Mouse (Mus musculus) brain, embryonic 14.5 days (tissue): ENCODE results near the gene Vps13d.

Experiments
- CTCF ChIP-seq: fragments of 200-500 bp; IDR thresholded peaks from 2 replicates; pipeline ENCODE4 v1.5.1; 2012; ENCODE audit warnings: inconsistent platforms, mild to moderate bottlenecking, moderate library complexity, borderline replicate concordance; ENCODE audit not compliant: insufficient read depth, insufficient read length; ENCODE audit errors: extremely low read depth
- POLR2A ChIP-seq: fragments of 200-500 bp; IDR thresholded peaks from 2 replicates; pipeline ENCODE4 v1.6.1; 2012; ENCODE audit warnings: mild to moderate bottlenecking, inconsistent platforms, borderline replicate concordance; ENCODE audit not compliant: poor library complexity, insufficient read depth, insufficient read length, severe bottlenecking; ENCODE audit errors: extremely low read depth

DNA sequence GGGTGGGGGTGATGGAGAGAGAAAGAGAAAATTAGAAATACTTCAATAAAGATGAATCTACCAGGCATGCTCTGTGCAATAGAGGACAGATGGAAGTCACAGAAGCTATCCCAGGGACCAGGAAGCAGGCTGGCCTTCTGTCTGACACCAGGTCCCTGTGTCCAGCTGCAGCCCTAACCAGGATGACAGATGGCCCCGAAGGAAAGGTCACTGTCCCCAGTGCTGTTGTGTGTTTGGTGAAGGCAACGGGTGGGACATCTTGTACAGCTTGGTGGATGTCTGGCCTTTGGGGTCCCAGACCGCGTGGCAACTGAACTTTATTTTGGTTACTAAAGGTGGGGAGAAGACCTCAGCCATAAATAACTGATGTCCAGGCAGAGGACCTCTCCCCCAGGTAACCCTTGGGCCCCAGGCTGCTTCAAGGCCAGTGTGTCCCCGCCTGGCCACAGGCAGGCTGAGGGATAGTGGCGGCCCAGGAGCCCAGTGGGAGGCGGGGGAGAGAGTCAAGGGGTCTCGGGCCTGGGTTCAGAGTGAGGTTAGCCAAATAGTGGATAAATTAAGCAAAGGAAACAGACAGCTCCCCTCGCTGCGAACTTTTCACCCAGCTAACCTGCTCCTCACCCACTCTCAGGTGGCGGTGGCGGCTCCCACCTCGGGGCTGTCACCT, 253.9 kb downstream of the Vps13d start:
- no peak for TF ChIP-seq POLR2A
- TF ChIP-seq CTCF, result no peak
